Mouse (Mus musculus) spleen, postnatal 10 days (tissue): Measurements from ENCODE around the gene Npas1.

ENCODE experiments used
- DNase-seq, 2 experiments: peaks; one replicate each; pipeline ENCODE4 v3.0.0; 2021 to 2022; ENCODE audit warnings: low spot score in 2 of 2

The Npas1 gene

DNA sequence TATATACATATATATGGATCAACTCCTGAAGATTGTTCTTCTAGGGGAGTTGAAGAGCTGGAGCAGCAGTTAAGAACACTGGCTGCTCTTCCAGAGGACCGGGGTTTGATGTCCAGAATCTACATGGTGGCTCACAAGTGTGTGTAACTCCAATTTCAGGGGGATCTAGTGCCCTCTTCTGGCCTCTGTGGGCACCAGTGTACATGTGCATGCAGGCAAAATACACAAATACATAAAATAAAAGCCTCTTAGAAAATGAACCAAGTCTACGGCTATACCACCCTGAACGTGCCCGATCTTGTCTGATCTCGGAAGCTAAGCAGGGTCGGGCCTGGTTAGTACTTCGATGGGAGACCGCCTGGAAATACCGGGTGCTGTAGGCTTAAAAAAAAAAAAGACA is 6.0 kb downstream of the Npas1 start:
- DNase-seq: peak in 1 of 2 experiments; percentile 52

GRCm38 (mm10) chr7:16468115-16468514 is 9.4 kb downstream of the Npas1 start:
- DNase-seq: no peak

DNA sequence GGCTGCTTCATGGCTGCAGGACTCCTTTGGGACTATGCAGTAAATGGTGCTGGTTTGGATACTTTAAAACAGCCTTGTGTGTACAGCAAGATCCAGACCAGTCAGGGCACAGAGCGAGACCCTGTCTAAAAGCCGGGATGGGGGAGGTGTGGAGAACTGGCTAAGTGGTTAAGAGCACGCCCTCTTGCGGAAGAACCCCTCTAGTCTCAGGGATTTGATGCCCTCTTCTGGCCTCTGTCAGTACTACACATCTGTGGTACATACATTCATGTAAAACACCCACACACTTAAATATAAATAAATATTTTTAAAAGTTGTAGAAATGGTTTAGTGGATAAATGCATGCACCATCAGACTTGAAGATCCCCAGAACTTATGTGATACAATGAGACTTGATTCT is 11.0 kb downstream of the Npas1 start:
- peak in 1 of 2 experiments; percentile 70 for DNase-seq

DNA sequence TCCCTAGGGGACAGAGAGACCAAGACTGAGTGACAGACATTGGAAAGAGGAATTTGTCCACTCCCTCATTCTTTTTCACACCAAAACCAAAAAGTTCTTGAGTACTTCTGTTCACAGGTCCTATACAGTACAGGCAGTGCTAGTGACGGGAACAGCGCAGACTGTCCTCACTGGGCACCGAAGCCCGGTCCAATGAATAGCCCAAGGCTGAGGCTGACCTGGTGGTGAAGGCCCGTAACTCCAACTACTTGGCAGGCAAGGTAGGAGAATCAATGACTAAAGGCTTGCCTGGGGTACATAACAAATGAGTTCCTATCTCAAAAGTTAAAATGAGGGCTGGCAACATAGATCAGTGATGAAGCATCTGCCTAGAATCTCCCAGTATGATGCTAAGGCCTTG is 12.0 kb downstream of the Npas1 start:
- no peak for DNase-seq

DNA sequence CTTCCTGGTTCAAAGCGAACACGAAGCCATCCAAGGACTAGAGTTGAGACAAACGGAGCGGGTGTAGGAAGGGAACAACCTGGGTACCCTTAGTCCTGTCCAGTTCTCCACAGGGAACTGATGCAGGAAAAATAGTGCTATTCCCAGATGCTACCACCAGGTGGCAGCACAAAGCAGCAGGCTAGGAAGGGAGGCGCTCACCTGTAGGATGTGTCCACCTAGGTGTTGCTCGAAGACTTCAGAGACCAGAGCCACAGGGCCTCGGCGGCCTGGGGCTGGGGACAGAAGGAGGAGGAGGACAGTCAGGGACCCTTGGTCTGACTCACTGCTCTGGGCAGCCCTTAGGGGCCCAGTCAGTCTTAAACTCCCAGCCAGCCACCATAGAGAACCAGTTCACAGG is 12.4 kb downstream of the Npas1 start:
- DNase-seq: peak; percentile 79 to 82

GRCm38 (mm10) chr7:16463214-16463613 is 14.3 kb downstream of the Npas1 start:
- peak; percentile 80 to 89 for DNase-seq

- DNase-seq: no peak
Measured at GRCm38 (mm10) chr7:16461705-16462104, 15.8 kb downstream of the Npas1 start.

DNA sequence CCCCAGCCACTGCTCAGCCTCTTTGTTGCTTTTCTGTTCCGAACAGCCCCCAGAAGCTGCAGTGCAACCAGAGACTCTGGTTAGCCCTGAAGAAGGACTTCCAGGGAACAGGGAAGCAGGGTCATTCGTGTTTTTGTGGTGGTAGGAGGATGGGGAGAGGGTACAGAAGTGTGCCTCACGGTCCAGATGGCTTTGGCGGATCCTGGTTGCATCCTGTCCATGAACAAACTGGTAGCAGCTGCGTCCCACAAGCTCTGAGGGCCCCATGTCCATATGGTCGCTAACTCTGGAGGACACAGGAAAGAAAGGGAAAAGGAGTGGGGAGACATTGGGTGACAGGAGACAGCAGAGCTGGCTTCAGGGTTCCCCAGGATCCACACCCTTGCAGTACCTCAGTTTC is 16.4 kb downstream of the Npas1 start:
- no peak for DNase-seq

DNA sequence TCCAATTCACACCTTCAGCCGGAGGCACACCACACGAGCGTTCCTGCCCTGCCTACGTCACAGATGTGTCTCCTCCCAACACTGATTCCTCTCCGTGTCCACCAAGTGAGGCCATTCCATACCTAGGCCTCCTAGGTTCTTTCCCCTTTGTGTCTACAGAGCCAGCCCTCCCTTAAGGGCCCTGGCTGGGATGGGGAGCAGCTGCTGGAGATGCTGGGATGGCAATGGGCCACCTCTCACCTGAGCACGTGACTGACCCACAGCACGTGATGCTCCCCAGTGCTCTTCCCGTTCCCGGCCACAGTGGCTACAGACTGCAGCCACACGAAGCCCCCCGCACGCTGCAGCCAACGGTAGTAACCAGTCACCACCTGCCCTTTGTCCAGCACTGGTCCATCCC is 17.0 kb downstream of the Npas1 start:
- no peak for DNase-seq

GRCm38 (mm10) chr7:16456289-16456688 is 21.2 kb downstream of the Npas1 start:
- no peak for DNase-seq

DNA sequence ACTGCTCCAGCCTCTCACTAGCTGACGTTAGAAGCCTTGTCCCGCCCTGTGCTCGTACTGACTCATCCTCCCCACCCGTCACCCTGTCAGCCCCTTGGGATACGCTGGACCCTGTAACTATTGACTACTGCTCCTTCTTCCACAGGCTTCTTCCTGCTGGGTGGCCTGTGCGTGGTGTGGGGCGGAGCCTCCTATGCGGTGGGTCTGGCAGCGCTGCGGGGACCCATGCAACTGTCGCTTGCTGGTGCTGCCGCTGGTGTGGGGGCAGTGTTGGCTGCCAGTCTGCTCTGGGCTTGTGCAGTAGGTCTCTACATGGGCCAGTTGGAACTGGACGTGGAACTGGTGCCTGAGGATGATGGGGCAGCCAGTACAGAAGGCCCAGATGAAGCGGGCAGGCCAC is 22.5 kb downstream of the Npas1 start:
- DNase-seq: no peak

DNA sequence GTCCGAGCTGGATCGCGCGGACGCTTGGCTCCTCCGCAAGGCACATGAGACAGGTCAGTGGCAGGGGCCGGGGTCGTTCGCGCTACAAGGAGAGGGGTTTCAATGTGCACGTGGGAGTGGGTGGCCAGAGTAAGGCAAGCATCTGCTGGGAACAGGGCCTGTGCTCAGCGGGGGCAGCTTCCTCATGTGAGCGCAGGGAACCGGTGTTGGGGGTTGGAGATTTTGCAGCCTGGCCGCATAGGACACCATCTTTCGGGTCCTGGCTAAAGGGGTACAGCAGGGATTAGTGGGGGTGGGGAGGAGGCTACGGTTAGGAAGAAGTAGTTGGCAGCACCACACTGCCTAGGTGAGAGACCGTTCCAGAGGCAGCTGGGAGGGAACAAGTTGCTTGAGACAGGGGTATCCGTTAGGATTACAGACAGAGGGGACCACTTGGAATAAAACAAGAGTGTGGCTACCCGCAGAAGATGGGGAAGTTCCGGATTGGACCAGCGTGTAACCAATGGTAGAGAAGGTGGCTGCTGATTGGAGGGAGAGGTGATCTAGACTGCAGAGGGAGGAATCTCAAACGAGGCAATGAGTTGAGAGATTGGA is 24.3 kb downstream of the Npas1 start:
- DNase-seq: peak in 1 of 2 experiments; percentile 43

DNA sequence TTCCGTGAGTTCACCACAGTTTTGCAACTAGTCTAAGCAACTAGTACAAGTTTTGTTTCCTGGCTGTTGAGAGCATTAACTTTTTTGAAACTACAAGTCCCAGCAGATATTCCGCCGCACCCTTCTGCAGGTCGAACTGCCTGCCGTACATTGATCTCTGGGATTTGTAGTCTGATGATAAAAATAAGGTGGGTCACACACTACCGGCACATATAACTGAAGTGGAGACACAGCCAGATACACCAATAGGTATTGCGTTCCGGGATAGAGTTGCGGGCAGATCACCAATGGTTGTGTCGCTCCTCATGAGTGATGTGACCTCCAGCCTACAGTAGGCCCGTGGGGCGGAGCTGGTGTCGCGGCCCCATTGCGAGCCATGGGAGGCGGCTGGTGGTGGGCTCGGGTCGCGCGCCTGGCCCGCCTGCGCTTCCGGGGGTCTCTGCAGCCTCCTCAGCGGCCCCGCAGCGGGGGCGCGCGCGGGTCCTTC is 24.9 kb downstream of the Npas1 start, which contains the start of gene Tmem160:
Gene Tmem160, plus strand, starts transcription at position 193 of the 487 bp plus-strand sequence.
- DNase-seq: peak; percentile 63 to 84

- DNase-seq: no peak
Measured at GRCm38 (mm10) chr7:16451656-16452055, 25.9 kb downstream of the Npas1 start.

DNA sequence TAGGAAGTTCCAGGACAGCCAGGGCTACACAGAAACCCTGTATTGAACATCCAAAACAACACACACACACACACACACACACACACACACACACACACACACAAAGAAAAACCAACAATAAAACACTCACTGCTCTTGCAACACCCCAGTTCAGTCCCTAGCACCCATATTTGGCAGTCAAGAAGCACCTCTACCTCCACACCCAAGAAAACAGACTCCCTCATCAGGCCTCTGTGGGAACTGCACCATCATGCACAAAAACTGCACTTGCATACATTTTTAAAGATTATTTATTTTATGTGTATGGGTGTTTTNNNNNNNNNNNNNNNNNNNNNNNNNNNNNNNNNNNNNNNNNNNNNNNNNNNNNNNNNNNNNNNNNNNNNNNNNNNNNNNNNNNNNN is 36.3 kb downstream of the Npas1 start:
- DNase-seq: peak in 1 of 2 experiments; percentile 64

GRCm38 (mm10) chr7:16435088-16435487 is 42.4 kb downstream of the Npas1 start:
- DNase-seq: no peak

DNA sequence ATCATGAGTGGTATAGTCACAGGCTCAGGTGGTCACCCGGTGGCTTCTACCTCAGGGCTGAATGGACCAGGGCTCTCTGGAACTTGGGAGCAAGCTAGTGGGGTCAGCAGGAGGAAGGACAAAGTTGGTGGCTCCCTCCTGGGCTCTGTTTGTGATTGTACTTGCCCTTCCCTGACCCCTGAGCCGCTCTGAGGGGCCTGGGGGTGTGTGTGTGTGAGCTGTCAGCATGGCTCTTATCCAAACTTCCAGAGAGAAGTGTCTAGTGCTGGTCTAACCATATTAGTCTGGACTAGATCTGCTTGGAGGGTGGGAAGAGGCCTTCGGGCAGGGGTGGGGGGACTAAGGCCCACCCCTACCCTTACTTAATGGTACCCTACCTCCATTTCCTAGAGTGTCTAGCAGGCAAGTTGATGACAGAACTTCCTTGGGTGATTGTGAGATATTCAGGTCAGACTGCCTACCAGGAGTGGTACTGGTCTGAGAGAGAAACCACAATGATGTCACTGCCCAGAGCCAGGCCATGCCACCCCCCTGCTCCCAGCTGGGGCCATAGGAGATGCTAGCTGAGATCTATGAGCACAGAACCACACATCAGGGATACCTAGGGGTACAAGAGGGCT is 44.1 kb downstream of the Npas1 start:
- DNase-seq: no peak

DNA sequence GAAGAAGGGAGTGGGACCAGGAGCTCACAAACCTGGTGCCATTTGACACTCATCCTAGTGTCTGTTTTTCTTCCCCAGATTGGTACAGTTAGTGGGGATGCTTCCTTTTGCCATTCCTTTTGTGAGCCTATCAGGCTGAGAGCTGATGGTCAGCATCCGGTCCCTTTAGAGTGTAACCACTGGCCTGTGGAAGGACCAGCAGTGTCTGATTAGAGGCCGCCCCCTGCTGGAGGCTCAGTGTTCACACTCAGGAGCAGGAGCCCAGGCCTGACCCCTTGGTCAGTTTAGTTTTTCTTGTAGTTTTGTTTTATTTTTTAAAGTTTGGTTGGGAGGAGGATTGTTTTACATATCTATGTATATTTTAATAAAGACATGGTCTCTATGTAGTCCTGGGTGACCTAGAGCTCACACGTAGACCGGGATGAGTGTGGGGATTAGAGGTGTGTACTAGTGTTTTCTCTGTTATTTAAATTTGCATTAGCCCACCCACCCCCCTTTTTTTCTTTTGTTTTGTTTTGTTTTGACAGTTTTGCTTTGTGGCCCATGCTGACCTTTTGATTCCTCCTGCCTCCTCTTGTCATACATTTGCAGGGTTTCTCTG is 51.3 kb downstream of the Npas1 start:
- peak; percentile 74 to 89 for DNase-seq

GRCm38 (mm10) chr7:16425721-16426120 is 51.8 kb downstream of the Npas1 start:
- DNase-seq: no peak

- DNase-seq: no peak
Measured at GRCm38 (mm10) chr7:16423731-16424130, 53.8 kb downstream of the Npas1 start.

DNA sequence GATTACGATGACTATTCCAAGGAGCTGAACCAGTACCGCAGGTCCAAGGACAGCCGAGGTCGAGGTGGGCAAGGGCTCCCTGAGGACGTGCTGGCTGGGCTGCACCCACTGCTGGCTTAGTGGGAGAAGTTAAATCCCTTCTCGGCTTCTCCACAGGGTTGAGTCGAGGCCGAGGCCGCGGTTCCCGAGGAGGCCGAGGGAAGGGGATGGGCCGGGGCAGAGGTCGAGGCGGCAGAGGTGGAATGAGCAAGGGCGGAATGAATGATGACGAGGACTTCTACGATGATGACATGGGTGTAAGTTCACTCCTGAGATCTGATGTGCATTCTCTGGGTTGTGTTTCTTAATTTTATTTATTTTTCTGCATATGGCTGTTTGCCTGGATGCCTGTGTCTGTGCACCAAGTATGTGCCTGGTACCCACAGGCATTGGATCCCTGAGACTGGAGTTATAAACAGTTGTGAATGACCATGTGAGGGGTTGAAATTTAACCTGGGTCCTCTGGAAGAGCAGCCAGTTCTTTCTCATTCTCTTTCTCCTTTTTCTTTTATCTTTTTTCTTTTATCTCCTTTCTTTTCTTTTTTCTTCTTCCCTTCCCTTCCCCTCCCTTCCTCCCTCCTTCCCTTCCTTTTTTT is 55.2 kb downstream of the Npas1 start:
- no peak for DNase-seq

DNA sequence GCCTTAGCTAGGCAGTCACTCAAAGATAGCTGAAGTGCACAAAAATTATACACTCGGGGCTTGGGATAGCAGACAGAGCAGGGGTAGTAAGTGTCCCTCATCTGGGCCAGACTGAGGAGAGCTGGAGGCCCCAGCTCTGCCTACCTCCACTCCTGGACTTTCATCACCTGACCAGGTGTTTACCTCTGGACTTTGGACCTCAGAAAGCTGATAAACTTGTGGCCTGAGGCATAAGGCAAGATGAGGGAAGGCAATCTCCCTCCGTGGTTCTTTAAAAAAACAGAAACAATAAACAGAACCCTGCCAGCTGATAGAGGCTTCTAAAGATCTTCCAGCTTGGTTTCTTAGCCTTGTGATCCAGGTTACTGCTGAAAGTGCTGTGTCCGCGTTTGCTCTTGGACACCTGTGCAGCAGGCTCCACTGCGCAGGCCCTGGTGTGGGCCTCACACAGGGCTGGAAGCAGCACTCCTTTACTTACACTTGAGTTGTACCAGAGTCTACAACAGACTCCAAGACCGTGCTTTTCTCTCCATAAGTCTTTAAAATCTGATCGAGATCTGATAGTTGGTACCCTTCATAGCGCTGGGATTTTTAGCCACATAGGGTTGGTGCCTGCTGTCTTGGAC is 56.9 kb downstream of the Npas1 start:
- DNase-seq: no peak
